Mouse (Mus musculus) olfactory bulb, adult 2 months (tissue): Measurements from ENCODE around the gene Akap6.

Experiments
- CTCF ChIP-seq: fragments of 200-500 bp; IDR thresholded peaks from 2 replicates; pipeline ENCODE4 v1.5.1; 2012; ENCODE audit warnings: low read depth, mild to moderate bottlenecking, low read length, moderate library complexity; ENCODE audit not compliant: insufficient read depth
- POLR2A ChIP-seq: fragments of 200-500 bp; IDR thresholded peaks from 2 replicates; pipeline ENCODE4 v1.6.1; 2012; ENCODE audit warnings: mild to moderate bottlenecking, low read depth, low read length, moderate library complexity; ENCODE audit not compliant: insufficient read depth

DNA sequence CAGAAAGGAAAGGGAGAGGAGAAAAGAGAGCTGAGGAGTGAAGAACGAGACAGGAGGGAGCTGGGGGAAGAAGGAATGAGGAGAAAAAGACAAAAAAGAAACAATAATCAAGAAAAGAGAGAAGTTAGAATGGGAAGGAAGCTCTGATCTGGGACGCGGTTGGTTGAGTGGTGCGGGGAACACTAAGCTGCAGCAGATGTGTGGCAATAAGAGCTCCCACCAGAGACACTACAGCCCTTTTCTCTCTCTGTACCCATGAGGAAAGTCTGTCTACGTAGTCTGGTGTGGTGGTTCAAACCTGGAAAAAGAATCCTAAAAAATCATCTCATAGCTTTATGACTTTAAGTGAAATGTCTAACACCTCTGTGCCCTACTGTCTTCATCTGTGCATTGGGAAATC is 204.9 kb downstream of the Akap6 start:
- TF ChIP-seq CTCF (no peak), POLR2A (no peak)
